Mouse (Mus musculus) ES-E14 (cell line): ENCODE data around the gene Amt.

Source experiments
- CHD2 ChIP-seq: IDR thresholded peaks from 2 replicates; pipeline ENCODE4 v1.6.1; 2014; ENCODE audit warnings: mild to moderate bottlenecking, low read depth, low read length, inconsistent platforms
- HCFC1 ChIP-seq: IDR thresholded peaks from 2 replicates; pipeline ENCODE4 v1.6.1; 2012; ENCODE audit warnings: low read length, inconsistent platforms, borderline replicate concordance; ENCODE audit not compliant: insufficient read depth
- MAFK ChIP-seq: IDR thresholded peaks from 2 replicates; pipeline ENCODE4 v1.6.1; 2014; ENCODE audit warnings: mild to moderate bottlenecking, low read depth, low read length, inconsistent platforms; ENCODE audit not compliant: insufficient read depth
- ZC3H11A ChIP-seq: IDR thresholded peaks from 2 replicates; pipeline ENCODE4 v1.6.1; 2012; ENCODE audit warnings: low read depth, mild to moderate bottlenecking, inconsistent platforms, low read length, borderline replicate concordance
- ZNF384 ChIP-seq: IDR thresholded peaks from 2 replicates; pipeline ENCODE4 v1.6.1; 2012; ENCODE audit warnings: low read depth, low read length, inconsistent platforms

GRCm38 (mm10) chr9:108296453-108297355 is at the start of gene Amt:
- no peak for TF ChIP-seq ZNF384
- TF ChIP-seq CHD2 = no peak
- no peak for TF ChIP-seq MAFK
- TF ChIP-seq HCFC1 = peak; percentile 94
- no peak for TF ChIP-seq ZC3H11A
